Mouse (Mus musculus) stomach, embryonic 15.5 days (tissue): ENCODE measurements around the gene Lgi4. TPM values are rescaled to one million over a fixed set of nuclear protein-coding genes. Genes with fewer than 3 reads are reported as not detected.

Experiments
- ATAC-seq: fragments of 200-750 bp; cut with Nextera tagmentation; 2 replicates; pipeline ENCODE4 v1.8.0; 2017; ENCODE audit warnings: low read depth, moderate number of reproducible peaks, moderate TSS enrichment; ENCODE audit not compliant: insufficient read depth, low FRiP score
- H3K27ac ChIP-seq: fragments of 300-500 bp; sonication (generic); 2 replicates; pipeline ENCODE4 v1.5.1; 2015; ENCODE audit warnings: mild to moderate bottlenecking, inconsistent platforms
- H3K27me3 ChIP-seq: fragments of 300-500 bp; sonication (generic); replicated peaks from 2 replicates; pipeline ENCODE4 v1.6.1; 2015; ENCODE audit warnings: inconsistent platforms
- H3K36me3 ChIP-seq: fragments of 300-500 bp; sonication (generic); 2 replicates; pipeline ENCODE4 v1.6.1; 2015; ENCODE audit warnings: inconsistent platforms
- H3K4me1 ChIP-seq: fragments of 300-500 bp; sonication (generic); 2 replicates; pipeline ENCODE4 v1.6.1; 2015; ENCODE audit warnings: inconsistent platforms
- H3K4me2 ChIP-seq: fragments of 300-500 bp; sonication (generic); 2 replicates; pipeline ENCODE4 v1.6.1; 2015; ENCODE audit warnings: mild to moderate bottlenecking, inconsistent platforms
- H3K4me3 ChIP-seq: fragments of 300-500 bp; sonication (generic); replicated peaks from 2 replicates; pipeline ENCODE4 v1.5.1; 2015; ENCODE audit warnings: inconsistent platforms
- H3K9ac ChIP-seq: fragments of 300-500 bp; sonication (generic); 2 replicates; pipeline ENCODE4 v1.6.1; 2015; ENCODE audit warnings: inconsistent platforms
- H3K9me3 ChIP-seq: fragments of 300-500 bp; sonication (generic); 2 replicates; pipeline ENCODE4 v1.6.1; 2016; ENCODE audit warnings: inconsistent platforms
- WGBS: fragments of 180-500 bp; shearing (Covaris S2); methylation state at CpG from one replicate; pipeline ENCODE4 v1.1.7; 2015; 5-methylcytosine and 5-hydroxymethylcytosine counted together
- polyA plus RNA-seq: library from polyadenylated mRNA; unstranded; fragments of >200 nt; fragmentation: Nextera tagmentation; extraction: Ambion mirVana; gene quantifications from 2 replicates; pipeline ENCODE4 v1.2.1, GENCODE M21; 2015

The Lgi4 gene
- polyA plus RNA-seq, 1 experiment from 2014 or later = 1.9 TPM

GRCm38 (mm10) chr7:31052636-31053434 lies 6.3 kb upstream of the Lgi4 start:
- no peaks in the 10 kb centered on the region for H3K36me3 ChIP-seq
- no peaks in the 10 kb centered on the region for H3K9me3 ChIP-seq
- peak overlapping the region; percentile 36 for H3K4me2 ChIP-seq
- peaks cover 32% of the 10 kb centered on the region for H3K27me3 ChIP-seq
- no peak overlapping the region for H3K9ac ChIP-seq
- H3K4me1 ChIP-seq = peaks cover 56% of the 10 kb centered on the region
- H3K27ac ChIP-seq = no peak overlapping the region
- H3K4me3 ChIP-seq = no peak overlapping the region; the same call in 1 of the 2 replicates
- peak; percentile 12; the same call in 1 of the 2 replicates for ATAC-seq
- 3% methylated on average over 34 of the region's 34 CpGs for WGBS

- H3K4me1 ChIP-seq = peaks cover 56% of the 10 kb centered on the region
- peaks cover 32% of the 10 kb centered on the region for H3K27me3 ChIP-seq
- H3K9ac ChIP-seq = no peak overlapping the region
- H3K4me3 ChIP-seq = no peak overlapping the region
- no peaks in the 10 kb centered on the region for H3K36me3 ChIP-seq
- no peaks in the 10 kb centered on the region for H3K9me3 ChIP-seq
- 40% methylated on average over 10 of the region's 10 CpGs for WGBS
- peak overlapping the region; percentile 48 for H3K4me2 ChIP-seq
- no peak overlapping the region for H3K27ac ChIP-seq
- ATAC-seq = no peak
Measured at GRCm38 (mm10) chr7:31053882-31054447, 5.2 kb upstream of the Lgi4 start.

GRCm38 (mm10) chr7:31054661-31055320 lies 4.4 kb upstream of the Lgi4 start:
- H3K4me1 ChIP-seq = peaks cover 54% of the 10 kb centered on the region
- no peaks in the 10 kb centered on the region for H3K36me3 ChIP-seq
- H3K9me3 ChIP-seq = no peaks in the 10 kb centered on the region
- ATAC-seq = no peak
- WGBS = 43% methylated on average over 11 of the region's 11 CpGs
- peak overlapping the region; percentile 80 for H3K27ac ChIP-seq
- H3K4me3 ChIP-seq = peak overlapping the region; percentile 38
- H3K9ac ChIP-seq = peak overlapping the region; percentile 16; the same call in 1 of the 2 replicates
- peak overlapping the region; percentile 48 for H3K4me2 ChIP-seq
- peaks cover 27% of the 10 kb centered on the region for H3K27me3 ChIP-seq

- Histone ChIP-seq H3K27ac (peak overlapping the region; percentile 80), H3K9me3 (no peaks in the 10 kb centered on the region), H3K9ac (peak overlapping the region; percentile 16; the same call in 1 of the 2 replicates), H3K36me3 (no peaks in the 10 kb centered on the region), H3K27me3 (peaks cover 25% of the 10 kb centered on the region), H3K4me3 (peak overlapping the region; percentile 38), H3K4me1 (peaks cover 48% of the 10 kb centered on the region), H3K4me2 (peak overlapping the region; percentile 48)
- 8% methylated on average over 10 of the region's 10 CpGs for WGBS
- ATAC-seq = peak; percentile 83
Measured at GRCm38 (mm10) chr7:31055354-31055824, 3.8 kb upstream of the Lgi4 start.

GRCm38 (mm10) chr7:31055883-31056282 lies 3.3 kb upstream of the Lgi4 start:
- H3K4me1 ChIP-seq = peaks cover 44% of the 10 kb centered on the region
- H3K27me3 ChIP-seq = peaks cover 21% of the 10 kb centered on the region
- H3K4me2 ChIP-seq = no peak overlapping the region
- no peak overlapping the region for H3K9ac ChIP-seq
- WGBS = 35% methylated on average over 4 of the region's 4 CpGs
- H3K9me3 ChIP-seq = no peaks in the 10 kb centered on the region
- no peaks in the 10 kb centered on the region for H3K36me3 ChIP-seq
- no peak overlapping the region for H3K4me3 ChIP-seq
- no peak for ATAC-seq
- peak overlapping the region; percentile 57 for H3K27ac ChIP-seq

- H3K9me3 ChIP-seq = no peaks in the 10 kb centered on the region
- ATAC-seq = no peak
- 76% methylated on average over 7 of the region's 7 CpGs for WGBS
- H3K36me3 ChIP-seq = no peaks in the 10 kb centered on the region
- peaks cover 38% of the 10 kb centered on the region for H3K4me1 ChIP-seq
- H3K27ac ChIP-seq = peak overlapping the region; percentile 57
- H3K27me3 ChIP-seq = peaks cover 15% of the 10 kb centered on the region
- H3K4me3 ChIP-seq = no peak overlapping the region
- no peak overlapping the region for H3K4me2 ChIP-seq
- H3K9ac ChIP-seq = no peak overlapping the region
Measured at GRCm38 (mm10) chr7:31056448-31056847, 2.7 kb upstream of the Lgi4 start.

- Histone ChIP-seq H3K9me3 (no peaks in the 10 kb centered on the region), H3K27me3 (peaks cover 9% of the 10 kb centered on the region), H3K4me2 (no peak within 1 kb of the TSS), H3K36me3 (no peaks in the 10 kb centered on the region), H3K4me3 (no peak within 1 kb of the TSS), H3K9ac (0 out of 2 replicates have a peak within 1 kb of the TSS, but pooled peaks have one; percentile 2), H3K27ac (peak within 1 kb of the TSS; percentile 57), H3K4me1 (peaks cover 33% of the 10 kb centered on the region)
- no peak for ATAC-seq
- 84% methylated on average over 2 of the region's 2 CpGs for WGBS
Measured at GRCm38 (mm10) chr7:31057071-31057470, 2.1 kb upstream of the Lgi4 start, which contains the start of gene Fxyd1. Gene Fxyd1, minus strand, starts transcription at chr7:31057199.

GRCm38 (mm10) chr7:31057730-31058129 lies 1.4 kb upstream of the Lgi4 start:
- Histone ChIP-seq H3K27ac (no peak overlapping the region), H3K9ac (0 out of 2 replicates have a peak overlapping the region, but pooled peaks have one; percentile 2), H3K27me3 (peaks cover 4% of the 10 kb centered on the region; the same call in 1 of the 2 replicates), H3K4me2 (no peak overlapping the region), H3K4me3 (no peak overlapping the region), H3K4me1 (peaks cover 26% of the 10 kb centered on the region), H3K36me3 (no peaks in the 10 kb centered on the region), H3K9me3 (no peaks in the 10 kb centered on the region)
- 66% methylated on average over 5 of the region's 5 CpGs for WGBS
- ATAC-seq = no peak

- no peak for ATAC-seq
- Histone ChIP-seq H3K36me3 (no peaks in the 10 kb centered on the region), H3K9me3 (no peaks in the 10 kb centered on the region), H3K27me3 (peaks cover 4% of the 10 kb centered on the region; the same call in 1 of the 2 replicates), H3K9ac (0 out of 2 replicates have a peak overlapping the region, but pooled peaks have one; percentile 2), H3K27ac (no peak overlapping the region), H3K4me2 (no peak overlapping the region), H3K4me3 (no peak overlapping the region), H3K4me1 (peaks cover 21% of the 10 kb centered on the region)
- WGBS = 86% methylated on average over 6 of the region's 6 CpGs
Measured at GRCm38 (mm10) chr7:31058211-31058610, 931 bp upstream of the Lgi4 start.

- Histone ChIP-seq H3K36me3 (no peaks in the 10 kb centered on the region), H3K9ac (no peak overlapping the region), H3K4me1 (peaks cover 7% of the 10 kb centered on the region), H3K27ac (peak overlapping the region; percentile 31; the same call in 1 of the 2 replicates), H3K9me3 (no peaks in the 10 kb centered on the region), H3K4me3 (no peak overlapping the region), H3K27me3 (no peaks in the 10 kb centered on the region), H3K4me2 (no peak overlapping the region)
- ATAC-seq = no peak
- 70% methylated on average over 11 of the region's 11 CpGs for WGBS
Measured at GRCm38 (mm10) chr7:31059919-31060620, 928 bp downstream of the Lgi4 start.

- Histone ChIP-seq H3K4me1 (peaks cover 4% of the 10 kb centered on the region; the same call in 1 of the 2 replicates), H3K27ac (no peak overlapping the region), H3K27me3 (no peaks in the 10 kb centered on the region), H3K4me2 (no peak overlapping the region), H3K9me3 (no peaks in the 10 kb centered on the region), H3K9ac (no peak overlapping the region), H3K36me3 (no peaks in the 10 kb centered on the region), H3K4me3 (no peak overlapping the region)
- no peak for ATAC-seq
- 86% methylated on average over 7 of the region's 7 CpGs for WGBS
Measured at GRCm38 (mm10) chr7:31060621-31061010, 1.5 kb downstream of the Lgi4 start.
